Mouse (Mus musculus) thymus, postnatal 36 days (tissue): ENCODE data around the gene Rchy1.
"Not testable (repeated sequence)": the region's sequence is repeated elsewhere in the genome, so short reads cannot be mapped to it uniquely, and the experiment has no call there.

Experiments used
- DNase-seq, 2 experiments: peaks; one replicate each; pipeline ENCODE4 v3.0.0; 2022; ENCODE audit warnings: mixed read lengths in 2 of 2

Gene Rchy1

GRCm38 (mm10) chr5:91959986-91960385 lies 2.9 kb downstream of the Rchy1 start:
- DNase-seq: no peak

- DNase-seq: no peak
These were observed 3.8 kb downstream of the Rchy1 start for GRCm38 (mm10) chr5:91959096-91959495.

DNA sequence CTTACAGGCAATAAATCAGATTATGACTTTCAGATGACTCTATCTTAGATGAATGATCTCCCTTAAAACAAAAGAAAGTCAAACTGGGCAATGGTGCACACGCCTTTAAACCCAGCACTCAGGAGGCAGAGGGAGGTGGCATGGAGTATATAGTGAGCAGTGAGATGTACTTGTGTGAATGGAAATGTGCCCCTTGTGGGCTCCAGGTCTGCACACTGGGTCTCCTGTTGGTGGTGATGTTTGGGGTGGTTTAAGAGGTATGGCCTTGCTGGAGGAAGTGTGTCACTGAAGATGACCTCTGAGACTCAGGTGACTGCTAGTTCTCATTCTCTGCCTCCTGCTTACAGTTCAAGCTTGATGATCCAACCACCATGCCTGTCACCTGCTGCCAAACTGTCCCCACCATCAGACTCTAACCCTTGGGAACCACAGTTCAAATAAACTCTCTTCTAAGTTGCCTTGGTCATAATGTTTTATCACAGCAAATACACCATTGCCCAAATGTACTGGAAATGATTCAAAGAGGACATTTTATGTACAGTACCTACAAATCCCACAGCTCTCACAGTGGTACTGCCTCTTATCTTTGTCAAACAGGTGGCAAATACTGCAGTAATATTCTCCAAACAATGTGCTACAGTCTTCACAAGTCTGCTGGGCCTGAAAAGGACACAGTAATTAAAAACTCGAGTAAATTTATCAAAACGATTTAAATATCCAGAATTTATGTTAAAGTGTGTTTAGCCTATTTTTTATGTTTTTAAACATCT lies 5.7 kb downstream of the Rchy1 start:
- DNase-seq: no peak

DNA sequence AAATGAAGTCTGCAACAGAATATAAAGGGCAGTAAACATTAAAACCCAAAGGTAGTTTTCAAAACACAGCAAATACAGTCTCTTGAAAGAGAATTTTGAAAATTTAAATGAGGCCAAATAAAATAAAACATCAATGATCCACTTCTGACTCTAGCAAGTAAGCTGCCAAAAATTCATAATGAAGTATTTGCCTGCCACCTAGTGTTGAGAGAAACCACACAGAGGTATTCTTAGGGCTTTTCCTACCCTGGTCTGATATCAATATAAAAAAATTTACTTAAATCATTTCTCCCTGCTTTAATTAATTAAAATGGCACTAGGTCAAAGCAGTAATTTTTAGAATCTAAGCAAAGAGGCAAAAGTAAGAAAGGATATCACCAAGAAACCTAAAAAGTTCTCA lies 11.5 kb downstream of the Rchy1 start:
- DNase-seq: no peak

DNA sequence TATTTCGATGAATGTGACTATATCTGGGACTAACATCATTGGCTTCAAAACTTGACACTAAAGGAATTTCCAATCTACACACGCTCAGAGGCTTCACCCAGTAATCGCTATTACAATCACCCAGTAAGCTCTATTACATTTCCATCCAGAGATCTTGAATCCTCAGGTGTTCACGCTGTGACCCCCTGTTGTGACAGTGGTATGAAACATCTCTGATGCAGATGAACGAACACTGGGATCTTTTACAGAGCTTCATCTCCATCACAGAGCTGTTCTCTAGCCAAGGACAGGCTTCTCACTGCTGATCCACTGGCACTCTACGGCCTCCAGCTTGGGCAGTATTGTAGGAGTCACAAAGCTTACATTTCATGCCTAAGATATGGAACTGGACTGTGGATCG lies 13.4 kb downstream of the Rchy1 start:
- no peak for DNase-seq

DNA sequence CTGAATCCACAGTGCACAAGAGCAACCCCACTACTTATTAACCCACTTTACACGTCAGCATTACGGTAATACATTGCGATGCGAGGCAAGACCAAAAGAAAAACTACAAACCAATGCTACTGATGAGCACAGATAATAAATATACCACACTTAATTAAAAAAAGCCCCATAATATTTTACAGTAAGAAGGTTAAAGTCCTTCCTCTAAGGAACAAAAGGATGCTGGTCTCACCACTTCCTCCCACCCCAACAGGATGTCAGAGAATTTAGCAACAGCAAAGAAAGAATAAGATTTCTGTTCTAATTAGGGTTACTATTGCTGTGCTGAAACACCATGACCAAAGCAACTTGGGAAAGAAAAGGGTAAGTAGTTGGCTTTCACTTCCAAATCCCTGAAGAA lies 15.9 kb downstream of the Rchy1 start:
- DNase-seq: no peak

DNA sequence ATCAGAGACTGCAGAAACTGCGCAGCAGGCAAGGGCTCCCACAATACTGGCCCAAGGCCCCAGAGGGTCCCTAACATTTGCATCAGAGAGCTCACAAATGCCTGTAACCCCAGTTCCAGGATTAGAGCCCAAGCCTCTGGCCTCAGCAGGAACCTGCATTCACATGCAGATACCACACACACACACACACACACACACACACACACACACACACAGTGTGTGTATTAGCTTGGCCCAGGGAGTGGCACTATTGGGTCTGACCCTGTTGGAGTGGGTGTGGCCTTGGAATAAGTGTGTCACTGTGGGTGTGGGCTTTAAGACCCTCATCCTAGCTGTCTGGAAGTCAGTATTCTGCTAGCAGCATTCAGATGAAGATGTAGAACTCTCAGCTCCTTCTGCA lies 17.3 kb downstream of the Rchy1 start:
- not testable (repeated sequence) for DNase-seq

DNA sequence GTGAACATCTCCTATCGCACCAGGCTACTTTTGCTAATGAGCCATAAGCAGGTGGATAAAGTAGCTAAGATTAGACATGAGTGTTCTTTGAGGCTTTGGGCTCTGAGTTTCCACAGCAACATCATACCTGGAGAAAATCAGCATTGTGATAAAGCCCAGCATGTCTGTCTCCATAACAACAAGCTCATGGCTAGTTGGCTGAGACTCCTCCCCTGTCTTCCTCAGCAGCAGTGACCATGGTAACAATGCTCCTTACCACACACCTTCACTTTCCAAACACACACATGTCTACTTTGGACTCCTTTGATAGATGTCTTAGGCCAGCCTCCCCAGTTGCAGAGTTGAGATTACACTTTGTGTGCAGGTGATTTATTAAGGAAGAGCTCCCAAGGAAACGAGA lies 49.6 kb downstream of the Rchy1 start:
- DNase-seq: no peak

DNA sequence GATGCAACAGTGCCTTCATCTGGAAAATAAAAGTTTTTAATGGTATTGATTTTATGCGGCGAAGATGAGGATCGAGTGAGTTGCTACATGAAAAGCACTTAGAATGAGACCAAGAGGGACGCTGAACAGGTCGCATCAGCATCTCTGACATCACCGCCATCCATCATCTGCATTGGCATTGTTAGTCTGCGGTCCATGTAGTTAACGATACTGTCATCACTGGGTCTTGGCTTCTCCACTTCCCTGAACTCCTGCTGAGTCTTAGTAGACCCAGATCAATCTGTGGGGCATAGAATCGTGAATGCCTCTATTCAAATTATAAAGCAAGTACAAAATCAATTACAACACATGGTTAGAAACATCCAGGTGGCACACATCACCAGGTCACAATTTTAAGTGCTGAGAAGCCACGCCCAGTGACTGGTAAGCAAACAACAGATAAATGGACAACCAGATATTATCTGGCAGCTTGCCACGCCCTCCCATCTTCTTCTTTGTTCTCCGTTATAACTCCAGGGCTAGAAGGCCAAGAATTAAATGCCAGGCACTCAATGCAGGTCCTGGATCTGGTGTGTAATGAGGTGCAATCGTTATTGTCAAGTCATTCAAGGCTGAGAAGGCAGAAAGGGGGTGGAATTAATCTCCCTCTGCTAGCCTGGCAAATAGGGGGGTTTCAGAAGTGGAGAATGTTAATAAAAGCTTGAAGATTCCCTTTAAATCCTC lies 51.3 kb downstream of the Rchy1 start:
- no peak for DNase-seq

DNA sequence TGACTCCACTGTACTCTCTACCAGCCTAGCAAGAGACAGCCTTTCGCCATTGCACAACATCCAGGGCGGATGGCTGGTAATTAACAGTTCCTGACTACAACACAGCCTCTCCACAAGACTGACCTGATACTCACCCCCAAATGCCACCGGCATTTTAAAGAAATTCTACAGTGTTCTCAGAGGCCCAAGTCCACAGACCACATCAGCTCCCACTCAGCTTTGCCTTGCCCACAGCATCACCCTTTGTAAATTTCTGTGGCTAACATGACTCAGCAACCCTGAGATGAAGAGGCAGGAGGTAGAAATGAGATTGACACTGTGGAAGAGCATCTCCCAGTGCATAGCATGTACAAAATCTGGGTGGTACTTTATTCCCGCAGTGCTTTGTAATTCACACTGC lies 52.3 kb downstream of the Rchy1 start:
- DNase-seq: no peak

- DNase-seq: no peak
These were observed 53.8 kb downstream of the Rchy1 start for GRCm38 (mm10) chr5:91909010-91909620.
